Comparison of ENCODE assay signal across 8 mouse cellular contexts in the genomic region with DNA sequence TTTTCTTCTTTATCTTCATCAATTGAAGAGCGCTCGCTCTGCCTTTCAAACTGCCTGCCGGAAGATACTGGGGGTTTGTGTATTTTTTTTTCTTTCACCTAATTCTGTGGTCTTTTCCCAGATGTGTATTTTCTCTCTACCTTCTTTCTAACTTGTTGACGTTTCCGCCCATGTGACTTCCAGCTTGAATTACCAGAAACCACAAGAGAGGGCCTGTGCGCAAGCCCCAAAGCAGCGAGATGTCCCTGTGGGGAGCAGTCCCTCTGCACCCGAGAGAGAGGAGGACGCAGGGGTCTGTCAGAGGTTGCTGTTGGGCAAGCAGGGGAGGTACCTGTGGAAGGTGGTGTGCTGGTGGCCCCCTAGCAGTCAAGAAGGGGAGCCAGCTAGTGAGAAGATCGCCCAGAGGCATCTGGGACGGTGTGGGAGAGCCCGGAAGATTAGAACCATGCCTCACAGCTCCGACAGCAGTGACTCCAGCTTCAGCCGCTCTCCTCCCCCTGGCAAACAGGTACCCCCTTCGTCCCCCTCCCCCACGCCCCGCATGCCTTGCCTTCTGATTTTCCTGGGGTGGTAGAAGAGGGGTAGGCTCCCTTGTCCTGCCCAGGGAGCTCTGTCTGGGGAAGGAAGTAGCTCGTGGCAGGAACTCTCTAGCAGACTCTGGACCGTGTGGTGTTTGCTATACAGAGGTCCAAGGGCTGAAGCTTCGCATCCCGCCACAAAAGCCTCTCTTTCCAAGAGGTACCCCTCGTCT. TPM values are rescaled to one million over a fixed set of nuclear protein-coding genes. Genes with fewer than 3 reads are reported as not detected.
DNase-seq lines count a peak whose midpoint lies in the region; ATAC-seq and TF ChIP-seq lines count a peak whose summit lies in the region.

A gene (plus strand): TSS at position 204 of the 751 bp plus-strand sequence.

- H3K27me3 ChIP-seq in heart, adult 2 months (ENCODE audit: control insufficient read depth, insufficient read depth, low read length), result no peaks in the 10 kb centered on the region
- H3K27me3 ChIP-seq in embryonic facial prominence, embryonic 10.5 days (replicated peaks; ENCODE audit: low read depth, poor library complexity, severe bottlenecking), result 0 out of 2 replicates have a peak, but pooled peaks cover 15% of the 10 kb centered on the region
- H3K27me3 ChIP-seq in intestine, embryonic 15.5 days (replicated peaks), result no peaks in the 10 kb centered on the region
- H3K27me3 ChIP-seq in midbrain, postnatal 0 days (ENCODE audit: insufficient read depth, low read length), result no peaks in the 10 kb centered on the region

- H3K9ac ChIP-seq in heart, adult 2 months (ENCODE audit: low read depth, low read length), result peak within 1 kb of the TSS; percentile 30
- peak within 1 kb of the TSS; percentile 18; the same call in 1 of the 2 replicates for H3K9ac ChIP-seq in intestine, embryonic 15.5 days
- H3K9ac ChIP-seq in midbrain, postnatal 0 days (replicated peaks; ENCODE audit: low read length, poor library complexity, severe bottlenecking), result no peak within 1 kb of the TSS

- peak within 1 kb of the TSS; percentile 45 for H3K4me3 ChIP-seq in heart, adult 2 months
- peak within 1 kb of the TSS; percentile 44 for H3K4me3 ChIP-seq in embryonic facial prominence, embryonic 10.5 days
- H3K4me3 ChIP-seq in intestine, embryonic 15.5 days (replicated peaks), result peak within 1 kb of the TSS; percentile 15; the same call in 1 of the 2 replicates
- no peak within 1 kb of the TSS for H3K4me3 ChIP-seq in midbrain, postnatal 0 days (ENCODE audit: low read depth, low read length)

- intact Hi-C loops in heart, adult 2 months (cut with DNase I), result loop anchor here (5.0 kb wide), 1 partner anchor 41 kb away; no protein-coding TSS in a partner anchor

- TF ChIP-seq CTCF in heart, adult 2 months (IDR thresholded peaks at IDR 0.05), result no peak
- no peak for TF ChIP-seq CTCF in midbrain, postnatal 0 days (IDR thresholded peaks at IDR 0.05)

- H3K9me3 ChIP-seq in embryonic facial prominence, embryonic 10.5 days, result no peaks in the 10 kb centered on the region
- no peaks in the 10 kb centered on the region for H3K9me3 ChIP-seq in intestine, embryonic 15.5 days
- H3K9me3 ChIP-seq in midbrain, postnatal 0 days (ENCODE audit: low read length), result no peaks in the 10 kb centered on the region

- peak; percentile 48 to 54 for DNase-seq in heart, adult 2 months
- DNase-seq in heart, postnatal 4 days, result no peak
- peak; percentile 26 for DNase-seq in embryonic facial prominence, embryonic 10.5 days (ENCODE audit: low spot score)
- no peak for DNase-seq in midbrain, postnatal 0 days (ENCODE audit: low spot score)
- no peak for DNase-seq in yolk sac, embryonic 10.5 days (ENCODE audit: low spot score)
- DNase-seq in ovary, postnatal 14 days (ENCODE audit: low spot score), result no peak
- DNase-seq in cerebellum, adult 18-20 months, result no peak

- H3K27ac ChIP-seq in heart, adult 2 months, result peak within 1 kb of the TSS; percentile 20; the same call in 1 of the 2 replicates
- H3K27ac ChIP-seq in embryonic facial prominence, embryonic 10.5 days (replicated peaks), result peak within 1 kb of the TSS; percentile 57
- no peak within 1 kb of the TSS for H3K27ac ChIP-seq in intestine, embryonic 15.5 days
- no peak within 1 kb of the TSS for H3K27ac ChIP-seq in midbrain, postnatal 0 days (ENCODE audit: low read depth, low read length)

- H3K79me2 ChIP-seq in heart, adult 2 months (replicated peaks; ENCODE audit: control insufficient read depth, insufficient read depth, low read length), result no peaks in the 10 kb centered on the region

- peak within 1 kb of the TSS; percentile 39 for H3K4me2 ChIP-seq in intestine, embryonic 15.5 days (replicated peaks)
- peak within 1 kb of the TSS; percentile 10; the same call in 1 of the 2 replicates for H3K4me2 ChIP-seq in midbrain, postnatal 0 days (ENCODE audit: low read depth, low read length, poor library complexity, severe bottlenecking)

- no peaks in the 10 kb centered on the region for H3K36me3 ChIP-seq in heart, adult 2 months (ENCODE audit: control insufficient read depth, insufficient read depth, low read length)
- no peaks in the 10 kb centered on the region for H3K36me3 ChIP-seq in embryonic facial prominence, embryonic 10.5 days (replicated peaks)
- H3K36me3 ChIP-seq in intestine, embryonic 15.5 days, result no peaks in the 10 kb centered on the region
- no peaks in the 10 kb centered on the region for H3K36me3 ChIP-seq in midbrain, postnatal 0 days (ENCODE audit: insufficient read depth, low read length)

- ATAC-seq in intestine, embryonic 15.5 days, result no peak
- ATAC-seq in midbrain, postnatal 0 days (ENCODE audit: low FRiP score), result no peak

- WGBS in heart, adult 2 months, result 30% methylated on average over 22 of the region's 22 CpGs
- WGBS in embryonic facial prominence, embryonic 10.5 days, result 32% methylated on average over 22 of the region's 22 CpGs
- 33% methylated on average over 20 of the region's 22 CpGs for WGBS in intestine, embryonic 15.5 days
- WGBS in midbrain, postnatal 0 days, result 44% methylated on average over 22 of the region's 22 CpGs

- TF ChIP-seq POLR2A in heart, adult 2 months (IDR thresholded peaks at IDR 0.05; ENCODE audit: insufficient read depth, low read depth, low read length), result peak; percentile 40; the same call in 1 of the 2 replicates

- no peak for TF ChIP-seq EP300 in heart, adult 2 months (IDR thresholded peaks at IDR 0.05; ENCODE audit: insufficient read depth, low read depth, low read length)

- H3K4me1 ChIP-seq in heart, adult 2 months (ENCODE audit: control insufficient read depth, insufficient read depth, low read length), result peaks cover 1% of the 10 kb centered on the region; the same call in 1 of the 2 replicates
- peaks cover 13% of the 10 kb centered on the region for H3K4me1 ChIP-seq in embryonic facial prominence, embryonic 10.5 days
- H3K4me1 ChIP-seq in intestine, embryonic 15.5 days (replicated peaks), result no peaks in the 10 kb centered on the region
- H3K4me1 ChIP-seq in midbrain, postnatal 0 days (ENCODE audit: insufficient read depth, low read length), result no peaks in the 10 kb centered on the region

RNA-seq across cellular contexts. Expression of the gene that starts here (rescaled TPM):
- total RNA-seq in heart, adult 2 months (2021), result 1 to 10 TPM; 1.0 to 1.6 TPM
- 1.0 and 1.8 TPM in 2 replicates for polyA plus RNA-seq in heart, adult 2 months (2012; rRNA removed)
- 1 to 10 TPM in 1 of 2 experiments, under 1 TPM in 1; 0.74 to 1.5 TPM for total RNA-seq in heart, postnatal 4 days (2021)
- 2.4 and 2.6 TPM in 2 replicates for polyA plus RNA-seq in embryonic facial prominence, embryonic 10.5 days (2016; fragmentation: Nextera tagmentation; extraction: Ambion mirVana)
- polyA plus RNA-seq in intestine, embryonic 15.5 days (2015; fragmentation: Nextera tagmentation; extraction: Ambion mirVana), result 2.6 and 2.9 TPM in 2 replicates
- total RNA-seq in midbrain, postnatal 0 days (2014; rRNA removed), result 0.28 and 3.1 TPM in 2 replicates
- polyA plus RNA-seq in midbrain, postnatal 0 days (2015; fragmentation: Nextera tagmentation; extraction: Ambion mirVana), result 0.83 and 1.3 TPM in 2 replicates

Comparison
In these comparisons a context has a peak if more than half of its experiments do, and no peak if none do; other contexts are left out.
1. DNase-seq: peak in heart, adult 2 months (2 of 2) and embryonic facial prominence, embryonic 10.5 days (single experiment); none in heart, postnatal 4 days (single experiment), midbrain, postnatal 0 days (single experiment), yolk sac, embryonic 10.5 days (single experiment), ovary, postnatal 14 days (single experiment) and cerebellum, adult 18-20 months (0 of 2).
2. H3K27ac ChIP-seq: peak in heart, adult 2 months (single experiment) and embryonic facial prominence, embryonic 10.5 days (single experiment); none in intestine, embryonic 15.5 days (single experiment) and midbrain, postnatal 0 days (single experiment).